Mouse (Mus musculus): ENCODE data around the gene Hapln2.

- TF ChIP-seq CTCF (conservative IDR thresholded peaks at IDR 0.05 in 1 of 2, IDR thresholded peaks at IDR 0.05 in 1 of 2; ENCODE audit: low read depth in 2 of 2, low read length in 2 of 2): no peak
- no peak for TF ChIP-seq NRF1 (IDR thresholded peaks at IDR 0.05; ENCODE audit: low read depth, low read length)
- no peak for TF ChIP-seq HCFC1 (IDR thresholded peaks at IDR 0.05; ENCODE audit: low read depth, low read length)
- no peak for TF ChIP-seq POLR2AphosphoS2 (IDR thresholded peaks at IDR 0.05; ENCODE audit: low read depth, low read length)
- no peak for TF ChIP-seq MAX (IDR thresholded peaks at IDR 0.05; ENCODE audit: low read length)
- no peak for TF ChIP-seq MXI1 (IDR thresholded peaks at IDR 0.05; ENCODE audit: low read depth, low read length)
Measured at GRCm38 (mm10) chr3:88000816-88001595, 26.4 kb downstream of the Hapln2 start.

Measured in CH12.LX (cell line).